Mouse (Mus musculus): ENCODE data around the gene Stox2. TPM values are rescaled to one million over a fixed set of nuclear protein-coding genes. Genes with fewer than 3 reads are reported as not detected.
A peak's percentile ranks its signal among the peaks of the same experiment; 100 is the strongest.
"Not testable (repeated sequence)": the region's sequence is repeated elsewhere in the genome, so short reads cannot be mapped to it uniquely, and the experiment has no call there.

Stox2 gene
- 10 to 100 TPM; 85.0 to 89.4 TPM for total RNA-seq (2021)

DNA sequence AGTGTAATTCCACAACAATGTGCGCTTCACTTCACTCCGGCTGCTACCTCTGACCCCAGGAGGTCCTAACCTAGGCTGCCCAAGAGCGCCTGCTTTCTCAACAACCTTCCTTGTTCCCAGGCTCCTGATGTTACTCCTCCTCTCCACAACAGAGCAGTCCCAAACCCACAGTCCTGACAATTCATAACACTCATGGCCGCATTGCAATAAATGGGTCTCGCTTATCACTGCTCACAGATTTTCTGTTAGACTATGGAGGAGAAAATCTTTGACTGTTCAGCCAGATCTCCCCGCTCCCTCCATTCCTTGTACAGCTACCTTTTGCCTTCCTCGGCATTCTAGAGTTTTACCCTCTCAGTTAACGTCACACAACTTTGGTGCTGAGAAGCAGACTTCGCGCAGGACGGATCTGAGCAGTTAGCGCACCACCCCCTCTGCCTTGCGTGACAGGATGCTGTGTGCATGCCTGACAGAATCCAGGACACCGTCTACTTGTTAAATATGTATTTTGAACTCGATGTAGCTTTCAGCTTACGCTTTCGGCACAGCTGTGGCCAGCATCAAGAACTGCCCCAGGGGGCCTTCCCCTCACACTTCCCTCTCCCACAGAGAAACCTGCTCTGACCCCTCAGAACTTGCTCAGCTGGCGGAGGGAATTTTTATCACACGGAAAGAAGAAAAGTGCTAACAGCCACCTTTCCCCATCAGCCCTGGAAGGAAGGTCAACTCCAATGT, at the start of gene Stox2:
TSS of gene Stox2 (minus strand) at position 51 of the 735 bp plus-strand sequence.
- peak in 1 of 2 experiments; percentile 45 for DNase-seq (ENCODE audit: extremely low spot score in 1 of 2, low spot score in 2 of 2)

DNA sequence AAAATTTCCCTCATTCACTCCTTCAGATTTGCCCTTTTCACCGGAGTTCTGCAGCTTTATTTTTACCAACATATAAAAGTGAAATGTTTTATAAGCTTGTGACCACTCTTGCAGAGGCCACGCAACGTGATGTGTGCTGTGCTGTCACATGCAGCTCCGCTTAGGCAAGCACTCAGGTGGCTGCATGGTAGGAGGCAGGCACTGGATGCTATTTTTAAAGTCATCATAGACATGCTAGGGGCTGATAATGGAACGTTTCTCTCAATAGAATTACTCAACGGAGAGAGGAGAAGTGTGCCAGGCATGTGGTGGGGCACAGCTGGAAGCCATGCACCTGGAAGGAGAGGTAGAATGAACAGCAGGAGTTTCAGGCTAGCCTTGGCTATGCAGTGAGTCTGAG, 49.3 kb upstream of the Stox2 start:
- DNase-seq (ENCODE audit: extremely low spot score in 1 of 2, low spot score in 2 of 2), result no peak
- intact Hi-C loops (cut with DNase I), result no loop called here

More for the DNA sequence above, at the start of gene Stox2:
- intact Hi-C loops (cut with DNase I), result no loop called here

DNA sequence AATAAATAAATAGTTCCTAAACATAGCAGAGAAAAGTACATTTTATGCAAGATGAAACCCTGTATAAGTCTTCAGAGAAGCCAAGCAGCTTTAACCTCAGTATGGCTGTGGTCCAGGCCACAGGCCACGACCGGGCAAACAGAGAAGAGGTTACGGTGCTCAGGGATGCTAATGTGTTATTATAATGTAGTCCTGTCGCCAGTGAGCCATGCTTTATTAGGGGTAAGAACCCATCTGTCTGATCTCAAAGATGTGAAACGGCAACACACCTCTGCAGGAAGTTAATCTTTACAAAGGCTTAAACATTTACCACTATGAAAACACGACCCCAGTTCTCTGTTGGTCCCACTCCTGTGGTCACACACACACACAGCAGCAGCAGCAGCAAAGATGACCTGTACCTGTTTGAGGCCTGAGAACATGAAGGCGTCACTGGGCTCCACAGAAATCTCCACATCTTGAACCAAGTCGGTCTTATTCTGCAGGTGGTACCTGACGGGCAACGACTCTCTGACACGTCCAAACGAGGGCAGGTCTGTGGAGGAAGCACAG, 48.5 kb upstream of the Stox2 start:
- intact Hi-C loops (cut with DNase I), result no loop called here
- DNase-seq (ENCODE audit: extremely low spot score in 1 of 2, low spot score in 2 of 2), result no peak

DNA sequence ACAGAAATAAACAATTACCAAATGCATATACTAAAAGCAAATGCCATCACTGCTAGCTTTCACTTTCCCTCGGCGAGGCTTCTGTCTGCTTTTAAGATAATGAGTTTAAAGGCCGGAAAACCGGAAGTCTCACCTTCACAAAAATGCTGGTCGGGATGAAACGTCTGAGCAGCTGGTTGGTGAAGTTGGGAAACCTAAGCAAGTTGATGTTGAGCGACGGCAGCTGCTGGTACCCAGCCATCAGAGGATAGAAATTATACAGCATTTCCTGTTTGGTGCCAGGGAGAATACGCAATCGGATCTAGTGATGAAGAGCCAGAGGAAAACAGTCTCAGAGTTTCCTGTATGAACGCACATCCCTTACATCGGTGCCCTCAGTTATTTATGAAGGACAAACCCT, 46.9 kb upstream of the Stox2 start:
- intact Hi-C loops (cut with DNase I), result no loop called here

DNA sequence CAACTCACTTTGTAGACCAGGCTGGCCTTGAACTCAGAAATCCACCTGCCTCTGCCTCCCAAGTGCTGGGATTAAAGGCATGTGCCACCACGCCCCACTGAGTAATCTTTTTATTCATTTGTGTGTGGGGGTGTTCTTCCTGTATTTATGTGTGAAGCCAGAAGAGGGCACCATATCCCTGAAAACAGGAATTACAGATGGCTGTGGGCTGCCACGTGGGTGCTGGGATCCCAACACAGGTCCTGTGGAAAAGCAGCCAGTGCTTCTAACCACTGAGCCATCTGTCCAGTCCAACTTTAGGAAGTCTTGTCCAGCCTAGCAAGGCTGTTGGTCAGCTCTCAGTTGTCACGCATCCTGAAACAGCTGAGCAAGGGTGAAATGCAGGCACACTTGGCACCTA, 41.1 kb upstream of the Stox2 start:
- no peak for DNase-seq (ENCODE audit: extremely low spot score in 1 of 2, low spot score in 2 of 2)
- intact Hi-C loops (cut with DNase I), result no loop called here

More for the DNA sequence above, 46.9 kb upstream of the Stox2 start:
- no peak for DNase-seq (ENCODE audit: extremely low spot score in 1 of 2, low spot score in 2 of 2)

DNA sequence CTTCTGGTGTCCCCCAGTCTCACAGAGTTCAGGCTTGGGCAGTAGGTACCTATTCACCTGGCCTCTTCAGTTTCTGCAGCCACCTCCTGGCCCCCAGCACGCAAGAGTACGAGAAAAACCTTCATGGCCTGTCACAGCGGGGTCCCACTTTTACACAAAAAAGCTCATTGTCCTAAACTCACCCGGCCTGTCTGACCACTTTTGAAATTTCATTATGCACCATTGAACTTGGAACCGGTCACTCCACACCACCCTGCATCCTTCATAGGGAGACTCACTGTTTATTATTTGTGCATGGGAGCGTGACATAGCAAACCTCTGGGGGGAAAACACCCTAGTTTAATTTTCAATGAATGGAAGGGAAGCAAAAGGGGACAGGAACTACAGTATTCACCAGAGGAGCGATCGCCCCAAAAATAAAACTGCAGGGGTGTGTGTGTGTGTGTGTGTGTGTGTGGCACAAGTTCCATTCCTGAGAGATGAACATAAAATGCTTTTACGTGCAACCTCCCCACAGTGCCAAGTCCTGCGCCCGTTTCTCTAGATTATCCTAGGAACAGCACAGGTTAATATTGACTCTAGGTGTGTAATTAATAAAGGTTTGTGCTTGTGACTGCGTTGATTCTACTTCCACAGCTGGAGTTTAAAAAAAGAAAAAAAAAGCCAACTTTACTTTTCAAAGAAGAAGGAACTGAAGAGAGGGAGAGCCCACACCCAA, 36.4 kb upstream of the Stox2 start:
- no peak for DNase-seq (ENCODE audit: extremely low spot score in 1 of 2, low spot score in 2 of 2)
- intact Hi-C loops (cut with DNase I), result no loop called here

DNA sequence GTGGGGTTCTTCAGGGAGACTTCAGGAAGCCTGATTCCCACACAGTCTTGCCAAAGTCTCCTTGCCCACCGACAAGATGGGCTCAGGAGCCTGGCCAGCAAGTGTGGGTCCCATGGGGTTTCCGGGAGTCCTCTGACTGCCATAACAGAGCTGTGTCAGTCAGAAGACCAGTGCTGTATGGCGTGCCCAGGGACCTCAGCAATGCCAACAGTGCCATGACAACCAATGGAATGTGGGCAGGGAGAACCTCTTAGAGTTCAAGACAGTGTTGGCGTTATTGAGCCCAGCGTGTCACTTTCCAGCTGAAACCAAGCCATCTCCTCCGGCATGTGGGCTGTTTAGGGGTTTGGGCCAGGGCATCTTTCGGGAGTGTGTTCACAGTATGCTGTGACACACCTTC, 33.9 kb upstream of the Stox2 start:
- intact Hi-C loops (cut with DNase I), result no loop called here
- DNase-seq (ENCODE audit: extremely low spot score in 1 of 2, low spot score in 2 of 2), result no peak

DNA sequence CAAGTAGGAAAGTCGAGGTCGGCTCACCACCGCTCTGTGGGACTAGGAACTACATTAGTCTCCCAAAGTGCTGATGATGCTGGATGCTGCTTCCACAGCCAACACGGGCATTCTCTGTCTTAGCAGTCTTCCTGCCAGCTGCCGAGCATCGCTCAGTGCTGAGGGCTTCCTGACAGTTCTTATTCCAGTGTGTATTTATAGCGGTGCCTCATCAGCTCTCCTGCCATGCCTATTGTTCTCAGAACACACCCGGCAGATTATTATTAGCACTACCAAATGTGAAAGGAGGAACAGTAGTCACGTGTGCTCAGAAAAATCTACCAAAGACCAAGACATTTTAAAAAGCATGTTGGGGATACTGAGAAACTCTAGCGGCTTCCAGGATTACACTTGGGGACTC, 15.5 kb upstream of the Stox2 start:
- peak; percentile 46 to 59 for DNase-seq (ENCODE audit: extremely low spot score in 1 of 2, low spot score in 2 of 2)
- intact Hi-C loops (cut with DNase I), result no loop called here

DNA sequence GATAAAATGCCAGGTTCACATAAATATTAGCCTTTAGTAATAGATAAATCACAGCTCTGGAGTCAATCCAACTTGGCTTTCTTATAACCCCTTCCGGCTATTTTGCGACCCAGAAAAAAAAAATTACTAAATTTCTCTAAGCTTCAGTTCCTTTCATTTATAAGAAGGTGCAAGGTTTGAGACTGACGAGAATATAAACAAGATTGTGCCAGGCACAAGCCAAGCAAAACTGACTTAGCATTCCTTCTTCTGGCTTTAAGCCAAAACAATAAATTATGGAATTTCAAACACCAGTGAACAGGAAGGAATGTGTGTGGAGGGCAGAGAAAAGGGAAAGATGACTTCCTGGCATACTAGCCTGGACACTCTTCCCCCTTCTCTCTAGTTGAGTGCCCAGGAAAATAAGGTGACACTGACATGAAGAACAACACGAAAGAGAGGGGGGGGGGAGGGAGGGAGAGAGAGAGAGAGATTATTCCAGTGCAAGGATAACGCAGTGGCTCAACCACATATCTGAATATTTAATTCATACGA, 13.1 kb upstream of the Stox2 start:
- no peak for DNase-seq (ENCODE audit: extremely low spot score in 1 of 2, low spot score in 2 of 2)
- intact Hi-C loops (cut with DNase I), result no loop called here

DNA sequence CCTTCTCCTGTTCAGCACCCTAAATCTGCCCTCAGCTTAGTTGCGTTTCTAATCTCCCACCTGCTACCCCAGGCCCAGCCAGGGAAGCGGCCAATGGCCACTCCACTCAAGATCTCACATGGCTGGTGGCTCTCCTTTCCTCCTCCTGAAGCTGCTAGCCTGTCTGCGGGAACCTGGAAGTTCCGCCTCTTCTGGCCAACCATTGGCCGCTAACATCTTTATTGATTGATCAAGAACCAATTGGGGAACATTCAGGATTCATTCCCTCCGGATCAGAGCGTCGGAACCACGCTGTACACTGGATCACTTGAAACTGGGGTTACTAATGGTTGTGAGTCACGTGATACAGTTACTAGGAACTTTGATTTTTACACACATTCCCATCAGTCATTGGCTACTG, 12.4 kb upstream of the Stox2 start:
- intact Hi-C loops (cut with DNase I), result no loop called here

DNA sequence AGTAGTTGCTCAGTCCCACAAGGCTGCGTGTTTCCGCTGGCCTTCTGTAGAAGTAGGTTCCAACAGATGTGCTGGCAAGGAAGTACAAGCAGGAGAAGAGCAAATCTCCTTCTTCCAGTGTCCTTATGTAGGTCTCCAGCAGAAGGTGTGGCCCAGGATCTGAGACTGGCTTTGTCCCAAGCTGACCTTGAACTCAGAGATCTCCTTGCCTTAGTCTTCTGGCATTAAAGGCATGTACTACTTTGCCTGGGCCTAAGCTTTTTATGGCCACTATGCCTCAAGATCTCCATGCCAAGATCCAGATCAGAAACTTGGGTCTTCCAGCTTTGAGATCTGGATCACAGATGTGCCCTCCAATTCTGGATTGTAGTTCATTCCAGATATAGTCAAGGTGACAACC, 3.0 kb upstream of the Stox2 start:
- intact Hi-C loops (cut with DNase I); DNase-seq (ENCODE audit: extremely low spot score in 1 of 2, low spot score in 2 of 2): not testable (repeated sequence)

More for the DNA sequence above, 12.4 kb upstream of the Stox2 start:
- peak in 1 of 2 experiments; percentile 19 for DNase-seq (ENCODE audit: extremely low spot score in 1 of 2, low spot score in 2 of 2)

DNA sequence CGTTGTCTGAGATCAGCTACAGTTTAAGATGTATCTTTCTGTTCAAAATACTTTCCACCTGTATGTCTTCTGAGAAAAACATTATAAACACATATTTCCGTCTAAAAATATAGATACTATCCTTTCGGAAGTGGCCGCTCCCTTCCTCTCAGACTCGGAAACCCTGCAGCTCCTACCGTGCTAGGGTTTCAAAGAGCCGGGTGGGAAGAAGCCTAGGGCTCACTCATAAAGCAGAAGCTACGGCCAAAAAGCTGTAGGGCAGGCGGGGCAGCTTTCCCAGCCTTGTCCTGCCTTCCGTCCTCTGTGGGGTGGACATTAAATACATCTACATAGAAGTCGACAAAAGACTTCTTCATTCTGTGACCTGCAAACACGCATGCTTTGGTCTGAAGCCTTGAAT, 6.9 kb downstream of the Stox2 start:
- intact Hi-C loops (cut with DNase I), result no loop called here
- DNase-seq (ENCODE audit: extremely low spot score in 1 of 2, low spot score in 2 of 2), result peak in 1 of 2 experiments; percentile 70

DNA sequence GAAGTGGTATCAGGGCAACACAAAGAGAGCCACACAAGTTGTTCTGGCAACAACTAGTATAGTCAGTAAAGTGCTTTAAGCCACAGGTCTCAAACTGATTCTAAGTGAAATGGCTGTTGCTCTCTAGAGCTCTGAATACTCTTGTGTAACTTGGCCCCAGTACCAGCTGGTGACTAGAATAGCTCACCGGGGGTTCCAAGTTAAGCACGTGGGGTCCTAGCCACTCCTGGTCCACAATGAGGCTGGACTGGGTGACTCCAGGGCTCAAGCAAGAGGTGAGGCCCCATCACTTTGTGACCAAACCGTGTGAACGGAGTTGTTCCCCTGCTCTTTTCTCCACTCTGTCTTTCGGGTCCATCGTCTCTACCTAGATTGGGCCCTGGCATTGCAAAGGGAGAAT, 8.2 kb downstream of the Stox2 start:
- intact Hi-C loops (cut with DNase I), result no loop called here
- DNase-seq (ENCODE audit: extremely low spot score in 1 of 2, low spot score in 2 of 2), result no peak

DNA sequence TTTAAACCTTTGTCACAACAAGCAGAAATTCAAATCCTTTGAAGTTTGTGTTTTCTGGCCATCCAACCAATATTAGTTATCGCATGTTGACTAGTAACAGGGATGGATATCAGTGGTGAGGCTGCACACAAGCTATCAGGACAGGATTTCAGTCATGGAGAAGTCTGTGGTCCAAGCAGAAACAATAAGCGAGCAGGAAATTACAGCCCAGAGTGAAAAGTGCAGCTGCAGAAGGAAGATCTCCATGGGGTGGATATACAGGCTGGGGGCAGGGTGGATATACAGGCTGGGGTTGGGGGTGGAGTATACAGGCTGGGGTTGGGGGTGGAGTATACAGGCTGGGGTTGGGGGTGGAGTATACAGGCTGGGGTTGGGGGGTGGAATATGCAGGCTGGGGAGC, 10.3 kb downstream of the Stox2 start:
- intact Hi-C loops (cut with DNase I), result no loop called here
- no peak for DNase-seq (ENCODE audit: extremely low spot score in 1 of 2, low spot score in 2 of 2)

DNA sequence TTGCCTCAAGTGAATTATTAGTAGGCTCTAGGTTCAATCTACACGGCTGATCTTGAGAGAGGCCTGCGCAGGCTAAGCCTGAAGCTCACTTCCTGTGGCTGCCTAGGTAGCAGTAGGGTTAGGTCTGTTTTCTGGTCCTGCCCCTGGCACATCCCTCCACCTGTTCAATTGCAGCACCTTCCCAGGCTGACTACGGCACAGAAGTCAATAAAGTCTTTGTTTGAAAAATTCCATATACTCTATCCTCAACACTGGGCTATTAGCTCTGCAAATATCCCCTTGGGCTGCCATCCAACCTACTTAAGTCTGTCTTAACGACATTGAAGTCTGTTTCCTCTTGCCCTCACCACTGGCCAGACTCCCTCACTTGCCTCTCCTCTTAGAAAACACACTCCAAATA, 10.8 kb downstream of the Stox2 start:
- DNase-seq (ENCODE audit: extremely low spot score in 1 of 2, low spot score in 2 of 2), result no peak
- intact Hi-C loops (cut with DNase I), result no loop called here

DNA sequence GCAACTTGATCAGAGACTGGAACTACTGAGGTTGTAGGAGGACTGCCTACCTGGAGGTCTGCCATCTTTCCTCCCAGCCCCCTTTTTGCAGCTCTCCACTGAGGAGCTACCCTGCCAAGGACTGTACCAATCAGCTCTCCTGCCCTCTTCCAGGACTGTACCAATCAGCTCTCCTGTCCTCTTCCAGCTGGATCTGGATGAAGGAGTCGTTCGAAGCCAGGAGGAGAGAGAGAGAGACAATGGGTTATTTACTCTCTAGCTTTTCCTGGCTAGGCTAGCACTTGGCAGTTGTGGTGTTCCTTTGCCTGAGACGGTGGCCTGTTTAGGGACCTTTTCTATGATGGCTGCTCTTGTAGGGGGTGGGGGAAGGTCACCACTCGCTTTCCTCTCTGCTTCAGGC, 14.9 kb downstream of the Stox2 start:
- DNase-seq (ENCODE audit: extremely low spot score in 1 of 2, low spot score in 2 of 2), result peak; percentile 45 to 69
- intact Hi-C loops (cut with DNase I), result no loop called here

DNA sequence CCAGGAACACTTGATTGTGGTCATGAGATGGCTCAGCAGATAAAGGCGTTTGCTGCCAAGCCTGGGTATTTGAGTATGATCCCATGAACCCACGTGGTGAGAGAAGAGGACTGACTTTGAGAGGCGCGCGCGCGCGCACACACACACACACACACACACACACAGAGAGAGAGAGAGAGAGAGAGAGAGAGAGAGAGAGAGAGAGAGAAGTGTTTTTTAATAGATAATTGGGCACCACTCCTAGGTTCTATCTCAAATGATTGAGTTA, 32.0 kb downstream of the Stox2 start:
- intact Hi-C loops (cut with DNase I); DNase-seq (ENCODE audit: extremely low spot score in 1 of 2, low spot score in 2 of 2): not testable (repeated sequence)

DNA sequence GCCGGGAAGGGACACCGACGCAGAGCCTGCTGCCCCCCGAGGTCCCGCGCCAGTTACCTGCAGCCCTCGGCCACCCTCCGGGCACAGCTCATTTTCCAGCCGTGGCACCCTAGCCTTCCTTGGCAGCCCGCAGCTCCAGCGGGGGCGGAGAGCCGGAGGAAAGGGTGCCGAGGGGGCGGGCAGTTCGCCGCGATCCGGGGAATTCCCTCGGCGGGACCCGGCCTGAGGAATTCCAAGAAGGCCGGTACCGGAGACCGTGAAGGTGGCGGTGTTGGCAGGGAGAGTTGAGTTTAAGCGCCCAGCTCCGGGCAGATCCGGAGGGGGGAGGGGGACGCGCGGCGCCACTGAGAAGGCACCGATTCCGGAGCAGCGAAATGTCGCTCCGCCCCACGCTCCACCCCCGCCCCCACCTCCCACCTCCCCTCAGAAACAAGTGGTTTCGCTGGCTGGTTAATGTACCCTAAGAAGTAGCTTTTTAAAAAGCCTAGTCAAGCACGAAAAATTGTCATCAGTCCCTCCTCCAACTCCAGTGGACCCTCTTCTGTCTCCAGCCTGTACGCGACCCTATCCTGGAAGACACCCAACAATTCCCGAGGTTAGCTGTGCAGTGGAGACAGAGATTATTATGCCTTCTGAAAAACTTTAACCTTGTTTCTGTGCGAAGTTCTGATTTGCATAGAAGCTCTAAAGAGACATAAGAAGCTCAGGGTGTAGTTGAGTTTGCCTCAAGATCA, 32.5 kb downstream of the Stox2 start:
- peak; percentile 50 to 86 for DNase-seq (ENCODE audit: extremely low spot score in 1 of 2, low spot score in 2 of 2)
- intact Hi-C loops (cut with DNase I), result no loop called here

DNA sequence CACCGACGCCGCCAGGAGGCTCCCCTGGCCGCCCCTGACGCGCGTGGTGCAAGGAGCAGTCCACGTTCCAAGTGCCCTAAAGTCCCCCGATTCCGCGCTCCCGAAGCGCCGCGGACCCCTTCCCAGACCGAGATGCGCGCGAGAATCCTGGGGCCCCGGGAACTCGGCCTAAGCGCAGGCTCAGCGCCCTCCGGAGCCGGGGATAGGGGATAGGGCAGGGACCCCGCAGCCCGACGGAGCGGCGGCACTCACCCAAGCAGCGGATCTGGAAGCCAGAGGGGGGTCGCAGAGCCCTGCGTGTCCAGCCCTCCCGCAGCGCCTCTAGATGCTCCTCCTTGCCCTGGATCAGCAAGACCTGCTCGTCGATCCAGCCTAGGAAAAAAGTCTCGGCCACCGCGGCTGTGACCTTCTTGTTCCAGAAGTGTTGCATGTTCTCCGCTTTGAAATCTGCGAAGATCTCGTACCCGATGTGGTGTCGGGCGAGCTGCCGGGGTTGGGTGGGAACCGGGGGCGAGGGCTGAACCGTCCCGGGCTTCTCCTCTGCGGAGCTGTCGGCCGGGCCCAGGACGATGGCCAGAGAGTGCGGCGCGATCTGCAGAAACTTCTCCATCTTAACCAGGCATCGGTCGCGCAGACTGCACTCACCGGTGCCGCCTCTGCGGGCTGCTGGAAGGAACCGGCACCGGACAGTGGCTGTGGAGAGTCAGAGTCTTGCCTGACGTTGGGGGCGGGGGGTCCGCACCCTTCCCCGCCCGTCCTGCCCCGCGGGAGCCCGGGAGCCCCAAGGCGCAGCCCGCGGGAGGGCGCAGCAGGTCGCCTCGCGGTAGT, 33.3 kb downstream of the Stox2 start:
- intact Hi-C loops (cut with DNase I), result no loop called here

More for the DNA sequence above, 33.3 kb downstream of the Stox2 start:
- peak in 1 of 2 experiments; percentile 54 for DNase-seq (ENCODE audit: extremely low spot score in 1 of 2, low spot score in 2 of 2)
